12 mouse cellular contexts compared by ENCODE assay signal in the genomic region with DNA sequence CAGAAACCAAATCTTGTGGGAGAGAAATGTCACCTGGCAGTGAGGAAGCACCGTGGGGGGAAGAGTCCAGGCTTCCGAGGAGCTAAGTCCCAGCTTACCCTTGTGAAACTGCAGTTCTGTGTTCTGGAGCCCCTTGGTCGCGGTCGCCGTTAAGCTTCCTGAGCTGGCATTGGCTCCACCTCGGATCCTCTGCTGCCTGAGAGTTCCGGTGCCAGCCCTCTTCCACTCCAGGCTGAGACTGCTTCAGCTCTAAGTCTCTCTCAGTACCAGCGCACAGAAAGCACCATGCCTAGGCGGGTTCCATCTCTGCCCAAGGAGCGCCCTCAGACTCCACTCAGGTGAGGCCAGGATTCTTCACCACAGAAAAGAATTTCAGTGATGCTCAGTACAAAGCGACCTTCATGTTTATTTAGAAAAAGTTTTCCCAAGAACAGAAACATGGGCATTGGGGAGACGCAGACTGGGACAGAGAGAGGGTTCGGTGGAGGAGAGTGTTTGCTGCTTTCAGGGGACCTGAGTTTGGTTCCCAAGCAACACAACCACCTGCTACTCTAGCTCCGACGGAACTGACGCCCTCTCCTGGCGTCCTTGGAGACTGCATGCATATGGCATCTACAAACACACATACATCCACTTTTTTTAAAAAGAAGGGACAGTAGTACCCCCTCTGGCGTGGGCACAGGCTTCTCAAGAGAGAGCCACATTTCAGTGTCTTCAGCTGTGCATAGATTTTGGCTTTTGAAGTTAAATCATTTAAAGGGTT. TPM values are rescaled to one million over a fixed set of nuclear protein-coding genes. Genes with fewer than 3 reads are reported as not detected.
DNase-seq lines count a peak whose midpoint lies in the region; ATAC-seq and TF ChIP-seq lines count a peak whose summit lies in the region.
"Had no signal": no experiment of that assay in that cellular context is flagged by ENCODE, and none has a peak within 500 bp of the region (broad histone marks: within the 10 kb centered on the region; RNA-seq: fewer than 3 reads in every experiment).

No protein-coding gene starts in this region.

- no peaks in the 10 kb centered on the region for H3K36me3 ChIP-seq in lung, postnatal 0 days (ENCODE audit: insufficient read depth, low read length)

- H3K27me3 ChIP-seq in lung, postnatal 0 days (replicated peaks; ENCODE audit: insufficient read depth, low read length) = no peaks in the 10 kb centered on the region
- H3K27me3 ChIP-seq: CH12.LX had no signal

- no peaks in the 10 kb centered on the region for H3K4me1 ChIP-seq in lung, postnatal 0 days (ENCODE audit: insufficient read depth, low read depth, low read length)

- 56% methylated on average over 19 of the region's 19 CpGs for WGBS in lung, postnatal 0 days

- DNase-seq in heart, adult 11 months = peak; percentile 76
- DNase-seq in heart, adult 18-20 months = no peak
- peak; percentile 14 for DNase-seq in lung, postnatal 0 days (ENCODE audit: low spot score)
- DNase-seq in lung, postnatal 36 days = no peak
- DNase-seq in c-Kit-positive CD71-positive TER-119-positive erythroid progenitor cells, embryonic 14.5 days (ENCODE audit: low spot score) = peak; percentile 67
- DNase-seq in urinary bladder, postnatal 14 days (ENCODE audit: low spot score) = no peak
- DNase-seq in retina, embryonic 14.5 days (ENCODE audit: low spot score) = no peak
- DNase-seq: gastrocnemius, postnatal 25 days; thymus, adult 2 months had no signal

- no peak overlapping the region for H3K27ac ChIP-seq in lung, postnatal 0 days (ENCODE audit: low read length)
- H3K27ac ChIP-seq: embryonic facial prominence, embryonic 13.5 days had no signal

- H3K4me2 ChIP-seq in lung, postnatal 0 days (replicated peaks; ENCODE audit: low read depth, low read length) = no peak overlapping the region
- H3K4me2 ChIP-seq: embryonic facial prominence, embryonic 13.5 days had no signal

- TF ChIP-seq CTCF in lung, postnatal 0 days (IDR thresholded peaks at IDR 0.05) = peak; percentile 54

- no peaks in the 10 kb centered on the region for H3K9me3 ChIP-seq in lung, postnatal 0 days (ENCODE audit: low read length)
- H3K9me3 ChIP-seq: embryonic facial prominence, embryonic 13.5 days had no signal

- peak; percentile 42; the same call in 1 of the 2 replicates for ATAC-seq in lung, postnatal 0 days
- ATAC-seq in megakaryocyte-erythroid progenitor cell, adult 5-6 weeks (replicated peaks; ENCODE audit: low FRiP score, low TSS enrichment, poor library complexity, severe bottlenecking) = peak; percentile 22; the same call in 1 of the 2 replicates

- TF ChIP-seq EP300 in lung, postnatal 0 days (IDR thresholded peaks at IDR 0.05) = no peak

- no peak overlapping the region for H3K4me3 ChIP-seq in lung, postnatal 0 days (ENCODE audit: low read depth, low read length)
- H3K4me3 ChIP-seq: embryonic facial prominence, embryonic 13.5 days had no signal

- H3K9ac ChIP-seq in lung, postnatal 0 days (replicated peaks; ENCODE audit: low read depth) = no peak overlapping the region
- H3K9ac ChIP-seq: embryonic facial prominence, embryonic 13.5 days had no signal

RNA-seq across cellular contexts. Expression of gene Asb1, which starts 6.2 kb away (rescaled TPM):
- 10 to 100 TPM; 22.4 to 26.0 TPM for total RNA-seq in heart, adult 18-20 months (2021)
- polyA plus RNA-seq in lung, postnatal 0 days (2015; fragmentation: Nextera tagmentation; extraction: Ambion mirVana) = 4.2 and 4.6 TPM in 2 replicates
- total RNA-seq in megakaryocyte-erythroid progenitor cell, adult 5-6 weeks (2014; fragmentation: Nextera tagmentation) = 10.9 and 11.9 TPM in 2 replicates
- total RNA-seq in megakaryocyte-erythroid progenitor cell, adult 5-6 weeks (2017) = 13.1 and 20.5 TPM in 2 replicates

RNA-seq across cellular contexts. Expression of gene Traf3ip1, which starts 39.7 kb away (rescaled TPM):
- 1 to 10 TPM; 6.0 to 6.5 TPM for total RNA-seq in heart, adult 18-20 months (2021)
- 11.0 and 11.2 TPM in 2 replicates for polyA plus RNA-seq in lung, postnatal 0 days (2015; fragmentation: Nextera tagmentation; extraction: Ambion mirVana)
- 7.0 and 12.1 TPM in 2 replicates for total RNA-seq in megakaryocyte-erythroid progenitor cell, adult 5-6 weeks (2014; fragmentation: Nextera tagmentation)
- 7.1 and 10.1 TPM in 2 replicates for total RNA-seq in megakaryocyte-erythroid progenitor cell, adult 5-6 weeks (2017)

Comparison
In these comparisons a context has a peak if more than half of its experiments do, and no peak if none do; other contexts are left out.
1. DNase-seq: peak in heart, adult 11 months (single experiment), lung, postnatal 0 days (single experiment) and c-Kit-positive CD71-positive TER-119-positive erythroid progenitor cells, embryonic 14.5 days (single experiment); none in heart, adult 18-20 months (0 of 2), lung, postnatal 36 days (single experiment), urinary bladder, postnatal 14 days (single experiment) and retina, embryonic 14.5 days (single experiment).